Mouse (Mus musculus) megakaryocyte, embryonic 14.5 days (primary cell): ENCODE data around the gene Ubr4. TPM values are rescaled to one million over a fixed set of nuclear protein-coding genes. Genes with fewer than 3 reads are reported as not detected.
A peak's percentile ranks its signal among the peaks of the same experiment; 100 is the strongest.
"Not testable (repeated sequence)": the region's sequence is repeated elsewhere in the genome, so short reads cannot be mapped to it uniquely, and the experiment has no call there.

ENCODE experiments used
- H3K27me3 ChIP-seq: replicated peaks from 2 replicates; pipeline ENCODE3; 2012; ENCODE audit warnings: inconsistent platforms
- H3K36me3 ChIP-seq: replicated peaks from 2 replicates; pipeline ENCODE3; 2012; ENCODE audit warnings: low read length, inconsistent platforms, mixed read lengths
- H3K4me1 ChIP-seq: 2 replicates; pipeline ENCODE4 v1.6.1; 2012; ENCODE audit warnings: inconsistent platforms
- H3K4me3 ChIP-seq: replicated peaks from 2 replicates; pipeline ENCODE3; 2012; ENCODE audit warnings: moderate library complexity, mild to moderate bottlenecking, inconsistent platforms
- H3K9me3 ChIP-seq: 2 replicates; pipeline ENCODE4 v1.6.1; 2012; ENCODE audit warnings: inconsistent platforms
- FLI1 ChIP-seq: IDR thresholded peaks from 2 replicates; pipeline ENCODE4 v1.6.1; 2012; ENCODE audit warnings: low read length, inconsistent platforms, mixed read lengths
- GATA1 ChIP-seq: IDR thresholded peaks from 3 replicates; pipeline ENCODE4 v1.6.1; 2012; ENCODE audit warnings: mixed read lengths, low read length, inconsistent platforms, borderline replicate concordance
- polyA plus RNA-seq: library from polyadenylated mRNA; stranded (reverse); fragments of >175 nt; gene quantifications from 2 replicates; pipeline ENCODE4 v1.2.3, GENCODE M21; 2012; ENCODE audit warnings: low replicate concordance; ENCODE audit not compliant: insufficient read depth

Gene Ubr4
- polyA plus RNA-seq, 1 experiment: 69.3 TPM

DNA sequence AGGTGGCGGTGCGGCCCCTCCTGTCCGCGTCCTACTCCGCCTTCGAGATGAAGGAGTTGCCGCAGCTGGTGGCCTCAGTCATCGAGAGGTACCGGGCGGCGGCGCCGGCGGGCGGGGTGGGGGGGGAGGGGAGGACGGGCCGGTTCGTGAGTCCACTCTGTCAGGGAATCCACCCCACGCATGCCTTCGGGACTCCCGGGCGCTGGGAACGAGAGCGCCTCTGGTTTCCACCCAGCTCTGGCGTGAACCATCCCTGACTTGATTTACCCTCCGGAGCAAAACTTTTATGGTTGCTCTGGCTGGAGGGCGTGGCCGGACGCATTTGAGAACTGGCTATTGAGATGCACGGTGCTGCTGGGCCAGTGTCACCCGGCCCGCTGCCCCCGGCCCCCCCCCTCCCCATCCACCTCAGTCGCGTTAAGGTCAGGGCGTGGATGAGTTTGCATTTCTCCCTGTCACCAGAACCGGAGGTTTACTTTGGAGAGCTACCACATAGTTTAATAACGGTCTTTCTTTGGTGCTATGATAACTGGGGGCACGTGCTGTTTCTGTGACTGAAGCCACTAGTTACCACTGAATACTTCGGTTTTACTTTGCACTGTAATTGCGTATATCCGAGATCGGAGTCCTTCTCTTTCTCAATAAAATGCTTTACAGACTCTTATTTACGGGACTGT is 28.5 kb downstream of the Ubr4 start:
- TF ChIP-seq FLI1: no peak
- TF ChIP-seq GATA1: no peak
- Histone ChIP-seq H3K9me3 (no peaks in the 10 kb centered on the region), H3K4me3 (peak overlapping the region; percentile 93), H3K36me3 (peaks cover 43% of the 10 kb centered on the region), H3K4me1 (peaks cover 50% of the 10 kb centered on the region), H3K27me3 (no peaks in the 10 kb centered on the region)

DNA sequence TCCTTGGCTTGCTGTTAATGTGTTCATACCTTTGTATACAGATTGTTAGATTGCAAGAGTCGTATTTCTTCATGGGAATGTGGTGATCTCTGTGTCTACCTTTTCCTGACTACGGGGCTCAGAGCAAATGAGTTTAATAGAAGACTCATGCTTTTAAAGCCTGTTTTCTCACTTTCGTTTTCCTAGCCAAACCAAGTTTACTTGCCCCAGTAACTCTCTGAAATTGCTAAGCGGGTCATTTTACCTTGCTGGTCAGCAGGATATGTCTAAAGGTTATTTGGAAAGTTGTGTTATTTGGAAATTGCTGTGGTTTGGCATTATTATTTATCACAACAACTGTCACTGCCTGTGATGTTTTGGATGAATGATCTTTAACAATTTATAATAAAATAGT is 29.0 kb downstream of the Ubr4 start:
- peak overlapping the region; percentile 93 for H3K4me3 ChIP-seq
- no peak for TF ChIP-seq GATA1
- TF ChIP-seq FLI1: no peak
- H3K4me1 ChIP-seq: peaks cover 56% of the 10 kb centered on the region
- no peaks in the 10 kb centered on the region for H3K9me3 ChIP-seq
- no peaks in the 10 kb centered on the region for H3K27me3 ChIP-seq
- peaks cover 41% of the 10 kb centered on the region for H3K36me3 ChIP-seq

DNA sequence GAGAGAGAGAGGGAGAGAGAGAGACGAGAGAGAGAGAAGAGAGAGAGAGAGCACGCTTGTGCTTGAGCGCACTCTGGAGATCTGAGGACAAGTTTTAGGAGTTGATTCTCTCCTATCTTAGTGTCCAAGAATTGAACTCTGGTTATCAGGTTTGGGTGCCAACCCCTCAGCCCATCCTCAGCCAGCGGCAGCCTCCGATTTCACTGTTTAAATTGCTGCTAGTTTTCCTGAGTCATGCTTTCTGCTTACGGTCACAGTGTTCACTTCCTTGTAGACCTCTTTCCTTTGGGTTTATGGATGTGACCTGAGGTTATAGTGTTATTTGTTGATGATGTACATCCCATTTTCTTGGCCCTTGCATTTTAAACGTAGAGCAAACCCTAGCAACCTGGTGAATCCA is 29.8 kb downstream of the Ubr4 start:
- no peak for TF ChIP-seq GATA1
- TF ChIP-seq FLI1: no peak
- Histone ChIP-seq H3K4me3 (peak overlapping the region; percentile 93), H3K36me3 (peaks cover 41% of the 10 kb centered on the region), H3K9me3 (no peaks in the 10 kb centered on the region), H3K4me1 (peaks cover 63% of the 10 kb centered on the region), H3K27me3 (no peaks in the 10 kb centered on the region)

DNA sequence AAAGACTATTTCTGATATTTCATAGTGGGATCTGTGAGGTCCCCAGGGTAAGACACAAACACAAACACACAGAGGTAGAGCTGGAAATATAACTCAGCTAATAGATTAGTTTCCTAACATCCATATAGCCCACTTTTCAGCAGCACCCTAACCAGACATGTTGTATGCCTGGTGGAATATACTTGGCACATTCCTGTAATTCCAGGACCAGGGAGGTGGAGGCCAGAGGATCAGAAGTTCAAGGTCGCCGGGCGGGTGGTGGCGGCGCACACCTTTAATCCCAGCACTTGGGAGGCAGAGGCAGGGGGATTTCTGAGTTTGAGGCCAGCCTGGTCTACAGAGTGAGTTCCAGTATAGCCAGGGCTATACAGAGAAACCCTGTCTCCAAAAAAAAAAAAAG is 33.4 kb downstream of the Ubr4 start:
- not testable (repeated sequence) for H3K4me3 ChIP-seq, H3K27me3 ChIP-seq, H3K9me3 ChIP-seq
- H3K4me1 ChIP-seq: peaks cover 83% of the 10 kb centered on the region
- H3K36me3 ChIP-seq: peaks cover 58% of the 10 kb centered on the region

DNA sequence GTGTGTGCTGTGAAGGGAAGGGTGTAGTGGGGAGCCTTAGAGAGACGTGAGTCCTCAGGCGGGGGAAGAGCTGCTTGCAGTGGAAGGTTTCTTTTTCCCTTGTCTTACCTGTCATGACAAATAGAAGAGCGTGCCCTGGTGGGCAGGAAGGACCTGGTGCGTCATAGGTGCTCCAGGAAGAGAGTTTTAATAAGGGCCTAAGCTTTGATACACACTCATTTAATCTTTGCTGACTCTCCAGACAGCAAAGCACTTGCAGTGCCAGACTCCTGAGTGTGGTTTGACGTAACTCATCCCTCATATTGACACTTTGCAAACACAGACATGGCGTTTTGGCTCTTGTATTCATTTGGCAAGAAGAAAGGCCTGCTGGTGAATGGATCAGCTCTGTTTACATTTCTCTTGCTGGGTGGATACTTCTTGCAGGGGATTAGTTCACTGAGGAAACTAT is 34.5 kb downstream of the Ubr4 start:
- no peak for TF ChIP-seq GATA1
- no peak for TF ChIP-seq FLI1
- no peaks in the 10 kb centered on the region for H3K9me3 ChIP-seq
- no peaks in the 10 kb centered on the region for H3K27me3 ChIP-seq
- peaks cover 85% of the 10 kb centered on the region for H3K4me1 ChIP-seq
- H3K36me3 ChIP-seq: peaks cover 69% of the 10 kb centered on the region
- no peak overlapping the region for H3K4me3 ChIP-seq

DNA sequence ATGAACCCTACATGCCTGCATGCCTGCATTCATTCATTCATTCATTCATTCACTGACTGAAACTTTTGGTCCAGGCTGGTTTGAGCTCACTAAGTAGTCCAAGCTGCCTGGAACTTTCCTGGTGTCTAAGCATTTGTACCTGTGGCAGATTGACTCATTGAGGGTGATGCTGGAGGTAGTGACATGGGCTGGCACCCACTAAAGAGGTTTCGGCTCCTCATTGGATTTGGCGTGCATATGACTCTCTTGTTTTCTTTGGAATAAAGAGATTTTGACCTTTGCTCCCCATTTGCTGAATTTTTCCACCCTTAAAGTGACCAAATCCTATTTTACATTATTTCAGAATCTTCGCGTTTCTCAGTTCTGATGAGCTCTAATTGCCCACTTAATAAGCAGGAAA is 37.1 kb downstream of the Ubr4 start:
- peaks cover 59% of the 10 kb centered on the region for H3K4me1 ChIP-seq
- no peak for TF ChIP-seq FLI1
- H3K27me3 ChIP-seq: no peaks in the 10 kb centered on the region
- no peaks in the 10 kb centered on the region for H3K9me3 ChIP-seq
- H3K36me3 ChIP-seq: peaks cover 86% of the 10 kb centered on the region
- no peak overlapping the region for H3K4me3 ChIP-seq

DNA sequence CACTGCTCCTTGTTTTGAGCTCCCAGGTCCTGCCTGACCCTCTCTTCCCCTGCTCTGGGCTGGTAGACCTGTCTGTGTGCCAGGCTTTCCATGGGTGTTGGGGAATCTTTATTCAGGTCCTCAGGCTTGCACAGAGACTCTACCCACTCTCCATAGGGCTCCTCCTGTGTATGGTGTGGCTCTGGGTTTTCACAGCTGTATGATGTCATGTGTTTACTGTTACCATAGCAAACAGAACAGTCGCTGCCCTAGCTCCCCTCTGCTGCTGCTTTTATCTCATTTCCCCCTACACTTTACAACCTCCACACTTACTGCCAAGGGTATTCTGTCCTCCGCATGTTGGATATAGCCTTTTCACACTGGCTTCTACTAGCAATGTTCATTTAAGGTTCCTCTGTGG is 43.0 kb downstream of the Ubr4 start:
- H3K36me3 ChIP-seq: peaks cover 96% of the 10 kb centered on the region
- H3K4me3 ChIP-seq: no peak overlapping the region
- H3K9me3 ChIP-seq: no peaks in the 10 kb centered on the region
- TF ChIP-seq FLI1 (no peak), GATA1 (no peak)
- H3K27me3 ChIP-seq: no peaks in the 10 kb centered on the region
- peaks cover 12% of the 10 kb centered on the region for H3K4me1 ChIP-seq

DNA sequence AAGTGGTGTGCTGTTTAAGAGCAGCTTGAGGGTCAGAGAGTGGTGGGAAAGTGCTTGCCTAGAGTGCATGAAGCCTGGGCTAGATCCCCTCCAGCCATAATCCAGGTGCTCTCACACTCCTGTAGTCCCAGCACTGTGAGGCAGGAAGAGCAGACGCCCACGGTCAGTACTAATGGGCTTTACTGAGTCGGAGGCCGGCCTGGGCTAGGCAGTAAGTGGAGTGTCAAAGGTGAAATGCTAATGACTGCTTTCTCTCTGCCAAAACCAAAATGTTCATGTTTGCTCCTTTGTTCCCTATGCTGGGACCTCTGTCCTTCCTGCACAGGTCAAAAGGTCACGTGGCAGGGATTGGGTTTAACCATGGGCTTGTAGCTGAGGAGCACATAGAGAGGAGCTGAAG is 48.1 kb downstream of the Ubr4 start:
- Histone ChIP-seq H3K27me3 (no peaks in the 10 kb centered on the region), H3K9me3 (no peaks in the 10 kb centered on the region), H3K4me3 (no peak overlapping the region), H3K4me1 (0 out of 2 replicates have a peak, but pooled peaks cover 1% of the 10 kb centered on the region), H3K36me3 (peaks cover 97% of the 10 kb centered on the region)
- no peak for TF ChIP-seq GATA1
- TF ChIP-seq FLI1: no peak

DNA sequence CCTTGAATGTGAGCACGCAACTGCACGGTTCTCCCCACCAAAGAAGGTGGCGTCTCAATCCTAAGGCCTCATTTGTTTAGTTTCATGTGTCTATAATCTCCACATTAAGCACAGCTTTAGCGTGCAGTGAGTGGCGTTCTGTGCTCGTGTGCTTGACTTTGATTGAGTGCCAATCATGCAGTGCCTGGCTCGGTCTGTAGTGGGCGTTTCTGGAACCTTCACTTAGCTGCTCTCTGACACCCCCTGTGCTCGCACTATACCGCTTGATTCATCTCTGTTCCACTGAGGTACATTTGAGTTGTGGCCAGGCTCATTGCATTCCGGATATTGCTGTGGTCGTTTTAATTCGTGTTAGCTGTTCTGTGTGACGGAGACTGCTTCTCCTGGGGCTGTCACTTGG is 50.8 kb downstream of the Ubr4 start:
- TF ChIP-seq GATA1 (no peak), FLI1 (no peak)
- H3K36me3 ChIP-seq: peaks cover 99% of the 10 kb centered on the region
- H3K27me3 ChIP-seq: no peaks in the 10 kb centered on the region
- H3K4me1 ChIP-seq: no peaks in the 10 kb centered on the region
- no peaks in the 10 kb centered on the region for H3K9me3 ChIP-seq
- H3K4me3 ChIP-seq: no peak overlapping the region

DNA sequence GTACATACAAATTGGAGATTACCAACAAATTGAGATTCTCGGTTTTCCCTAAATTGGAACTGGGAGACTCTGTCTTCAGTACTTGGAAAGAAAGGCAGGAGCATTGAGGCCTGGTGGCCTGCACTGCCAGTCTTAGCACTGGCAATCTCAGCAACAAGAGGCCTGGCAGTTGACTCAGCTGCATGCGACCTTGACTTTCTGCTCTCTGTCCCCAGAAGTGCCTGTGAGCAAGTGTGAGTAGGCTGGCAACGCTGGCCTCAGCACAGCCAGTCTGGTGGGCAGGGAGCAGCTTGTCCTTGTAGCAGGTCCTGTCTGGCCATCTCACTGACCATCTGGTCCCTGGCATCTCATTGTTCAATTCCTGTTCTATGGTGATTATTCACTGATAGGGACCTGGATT is 58.9 kb downstream of the Ubr4 start:
- no peak overlapping the region for H3K4me3 ChIP-seq
- peaks cover 100% of the 10 kb centered on the region for H3K36me3 ChIP-seq
- TF ChIP-seq FLI1 (no peak), GATA1 (no peak)

DNA sequence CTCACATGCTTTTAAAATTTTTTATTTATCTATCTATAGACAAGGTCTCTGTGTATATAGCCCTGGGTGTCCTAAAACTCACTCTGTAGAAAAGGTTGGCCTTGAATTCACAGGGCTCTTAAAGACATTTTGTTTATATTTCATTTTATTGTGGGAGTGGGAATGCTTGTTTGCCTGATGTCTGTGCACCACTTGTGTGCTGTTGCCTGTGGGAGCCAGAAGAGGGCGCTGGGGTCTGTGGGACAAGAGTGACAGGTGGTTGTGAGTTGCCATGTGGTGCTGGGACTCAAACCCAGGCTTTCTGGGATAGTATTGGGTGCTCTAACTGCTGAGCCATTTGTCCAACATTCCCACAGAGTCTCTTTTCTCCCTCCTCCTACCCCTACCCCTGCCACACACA is 65.5 kb downstream of the Ubr4 start:
- Histone ChIP-seq H3K27me3 (no peaks in the 10 kb centered on the region), H3K36me3 (peaks cover 99% of the 10 kb centered on the region), H3K4me1 (peaks cover 18% of the 10 kb centered on the region), H3K9me3 (no peaks in the 10 kb centered on the region), H3K4me3 (no peak overlapping the region)
- TF ChIP-seq GATA1: no peak
- no peak for TF ChIP-seq FLI1

More for the DNA sequence above, 58.9 kb downstream of the Ubr4 start:
- no peaks in the 10 kb centered on the region for H3K4me1 ChIP-seq
- no peaks in the 10 kb centered on the region for H3K27me3 ChIP-seq
- no peaks in the 10 kb centered on the region for H3K9me3 ChIP-seq
